Mouse (Mus musculus) thymus, adult 18-20 months (tissue): ENCODE measurements around the gene Als2cr12.
A peak's percentile ranks its signal among the peaks of the same experiment; 100 is the strongest.
"Not testable (repeated sequence)": the region's sequence is repeated elsewhere in the genome, so short reads cannot be mapped to it uniquely, and the experiment has no call there.

ENCODE experiments used
- DNase-seq, 2 experiments: peaks; one replicate each; pipeline ENCODE4 v3.0.0; 2022; ENCODE audit warnings: mixed read lengths in 2 of 2

Gene Als2cr12

DNA sequence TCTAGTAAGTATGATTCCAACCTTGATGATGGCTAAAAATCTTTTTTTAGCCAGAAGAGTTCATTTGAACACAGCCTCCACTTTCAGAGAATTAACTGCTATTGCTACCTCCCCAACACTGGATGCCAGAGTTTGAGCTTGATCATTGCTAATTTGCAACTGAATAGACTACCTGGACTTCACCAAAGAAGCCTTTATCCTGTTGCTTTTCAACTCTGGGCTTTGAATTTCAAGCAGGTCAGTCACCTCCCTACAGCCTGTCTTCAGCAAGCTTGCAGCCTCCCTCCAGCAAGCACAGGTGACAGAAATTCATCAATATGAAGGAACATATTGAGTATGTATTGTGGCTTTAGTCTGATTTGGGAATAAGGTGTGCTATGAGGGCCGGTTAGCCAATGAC, 6.4 kb downstream of the Als2cr12 start:
- no peak for DNase-seq

DNA sequence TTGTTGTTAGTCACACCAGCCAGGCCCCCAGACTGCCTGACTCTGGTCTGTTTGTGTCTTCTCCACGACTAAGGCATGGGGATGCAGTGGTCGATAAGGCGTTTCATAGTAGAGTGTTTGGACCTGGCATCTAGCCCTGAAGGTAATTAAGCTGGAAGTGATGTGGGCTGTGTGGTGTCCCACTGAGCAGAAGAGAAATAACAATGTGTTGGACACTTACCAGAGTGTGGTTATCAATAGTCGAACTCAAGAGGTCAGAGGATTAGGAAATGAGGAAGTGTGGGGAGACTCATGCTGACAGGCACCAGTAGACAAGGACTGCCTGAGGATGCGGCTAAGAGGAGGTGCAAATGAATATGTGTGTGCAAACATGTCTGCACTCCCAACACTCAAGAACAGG, 17.4 kb downstream of the Als2cr12 start:
- DNase-seq, result not testable (repeated sequence)

- DNase-seq, result no peak
Observed at GRCm38 (mm10) chr1:58677575-58677974, 18.2 kb downstream of the Als2cr12 start.

DNA sequence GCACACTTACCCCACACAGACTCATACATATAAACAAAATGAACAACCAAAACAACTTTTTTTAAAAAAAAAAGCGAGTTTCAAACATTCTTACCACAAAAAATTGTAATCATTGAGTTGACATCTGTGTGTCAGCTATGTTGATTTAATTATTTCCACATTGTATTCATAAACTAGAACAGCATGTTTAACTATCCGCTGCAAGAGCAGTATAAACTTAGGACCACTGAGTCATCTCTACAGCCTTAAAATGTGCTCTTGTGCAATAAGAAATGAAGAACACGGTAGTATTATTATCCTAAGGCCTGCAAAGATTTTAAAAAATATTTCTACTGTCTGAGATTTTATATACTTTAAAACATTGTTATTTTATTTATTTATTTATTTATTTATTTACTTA, 20.8 kb downstream of the Als2cr12 start:
- DNase-seq, result no peak

DNA sequence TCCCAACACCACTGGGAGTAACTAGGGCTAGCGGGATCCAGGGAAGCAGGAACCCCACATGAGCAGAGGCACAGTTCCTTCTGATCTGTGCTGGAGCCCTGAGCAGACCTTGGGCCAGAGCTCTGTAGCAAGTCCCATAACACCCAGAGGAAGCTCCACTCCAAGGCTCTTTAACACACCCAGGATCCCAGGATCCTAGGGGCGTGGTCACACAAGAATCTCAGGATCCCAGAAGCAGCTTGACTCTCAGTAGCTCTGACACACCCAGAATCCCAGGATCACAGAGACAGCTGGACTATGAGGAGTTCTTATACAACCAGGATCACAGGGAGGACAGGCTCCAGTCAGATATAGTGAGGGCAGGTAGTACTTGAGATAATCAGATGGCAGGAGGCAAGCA, 23.7 kb downstream of the Als2cr12 start:
- no peak for DNase-seq

DNA sequence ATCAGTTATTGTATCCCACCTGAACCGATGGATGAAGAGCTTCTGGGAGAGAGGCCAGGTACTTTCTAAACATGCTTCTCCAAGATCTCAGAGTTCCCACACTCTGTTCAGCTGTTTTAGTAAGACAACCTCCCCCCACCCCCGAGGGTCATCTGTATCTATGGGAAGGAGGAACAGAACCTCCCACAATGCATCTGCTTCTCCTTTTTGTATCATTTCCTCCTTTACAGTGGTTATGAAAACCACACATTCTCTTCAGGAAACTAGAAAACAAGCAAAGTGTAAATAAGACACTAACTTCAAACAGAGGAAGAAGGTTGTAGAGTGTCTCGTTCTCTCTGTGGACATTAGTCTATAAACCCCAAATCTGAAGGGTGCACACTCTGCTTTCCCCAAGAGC, 26.2 kb downstream of the Als2cr12 start:
- not testable (repeated sequence) for DNase-seq

- no peak for DNase-seq
Observed at GRCm38 (mm10) chr1:58668191-58668590, 27.6 kb downstream of the Als2cr12 start.

GRCm38 (mm10) chr1:58663365-58663764, 32.4 kb downstream of the Als2cr12 start:
- not testable (repeated sequence) for DNase-seq

GRCm38 (mm10) chr1:58662671-58663070, 33.1 kb downstream of the Als2cr12 start:
- not testable (repeated sequence) for DNase-seq

GRCm38 (mm10) chr1:58652480-58653403, 43.0 kb downstream of the Als2cr12 start:
- peak; percentile 50 to 57 for DNase-seq

DNA sequence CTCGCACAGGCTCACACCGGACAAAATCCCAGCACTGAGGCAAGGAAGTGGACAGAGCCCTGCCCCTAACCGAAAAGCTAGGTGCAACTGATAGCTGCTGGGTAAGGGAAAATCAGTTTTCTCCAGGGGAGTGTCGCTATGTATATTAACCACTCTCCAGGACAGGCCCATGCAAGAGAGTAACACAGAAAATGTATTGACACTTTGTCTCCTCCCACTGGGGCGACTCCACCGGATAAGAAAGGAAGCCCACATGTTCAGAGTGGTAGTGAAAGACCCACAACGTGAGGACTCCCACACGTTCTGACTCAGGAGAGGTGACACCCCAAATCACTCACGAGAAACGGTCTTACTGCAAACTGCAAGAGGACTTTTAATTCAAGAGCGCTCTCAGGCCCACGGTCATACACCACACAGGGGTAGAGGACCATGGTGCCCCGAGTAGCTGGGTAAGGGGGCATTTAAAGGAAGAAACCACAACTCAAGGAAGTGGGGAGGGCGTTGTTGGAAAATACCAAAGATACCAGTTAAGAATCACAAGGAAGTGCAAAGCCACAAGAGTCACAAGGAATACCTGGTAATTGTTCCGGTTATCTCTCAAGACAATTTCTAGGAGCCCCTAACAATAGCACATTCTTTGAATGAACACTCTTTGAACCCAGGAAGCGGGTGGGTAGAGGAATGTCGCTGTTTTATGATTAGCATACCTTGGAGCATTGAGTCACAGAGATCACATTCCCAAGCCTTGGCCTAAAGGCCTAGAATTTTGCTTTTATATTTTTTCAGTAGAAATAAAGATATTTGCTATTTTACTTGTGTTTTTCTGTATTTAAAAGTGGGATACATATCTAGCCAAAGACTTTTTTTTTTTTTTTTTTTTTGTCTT, 44.0 kb downstream of the Als2cr12 start:
- peak in 1 of 2 experiments; percentile 9 for DNase-seq

DNA sequence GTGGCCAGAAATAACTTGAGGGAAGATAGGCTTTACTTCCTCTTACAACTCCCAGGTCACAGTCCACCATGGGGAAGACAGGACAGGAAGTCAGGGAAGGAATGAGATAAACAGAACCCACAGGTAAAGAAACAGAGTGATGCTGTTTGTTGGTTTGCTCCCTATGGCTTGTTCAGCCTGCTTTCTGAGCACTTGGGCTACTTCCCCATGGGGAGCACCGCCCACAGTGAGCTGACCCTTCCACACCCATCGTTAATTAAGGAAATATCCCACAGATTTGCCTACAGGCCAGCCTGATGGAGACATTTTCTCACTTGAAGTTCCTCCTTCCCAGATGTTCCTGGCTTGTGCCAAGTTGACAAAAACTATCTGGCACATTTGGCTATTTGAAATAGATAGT, 66.9 kb downstream of the Als2cr12 start:
- DNase-seq, result not testable (repeated sequence)

- DNase-seq, result no peak
Observed at GRCm38 (mm10) chr1:58621996-58622748, 73.6 kb downstream of the Als2cr12 start.

GRCm38 (mm10) chr1:58621251-58621650, 74.5 kb downstream of the Als2cr12 start:
- no peak for DNase-seq

DNA sequence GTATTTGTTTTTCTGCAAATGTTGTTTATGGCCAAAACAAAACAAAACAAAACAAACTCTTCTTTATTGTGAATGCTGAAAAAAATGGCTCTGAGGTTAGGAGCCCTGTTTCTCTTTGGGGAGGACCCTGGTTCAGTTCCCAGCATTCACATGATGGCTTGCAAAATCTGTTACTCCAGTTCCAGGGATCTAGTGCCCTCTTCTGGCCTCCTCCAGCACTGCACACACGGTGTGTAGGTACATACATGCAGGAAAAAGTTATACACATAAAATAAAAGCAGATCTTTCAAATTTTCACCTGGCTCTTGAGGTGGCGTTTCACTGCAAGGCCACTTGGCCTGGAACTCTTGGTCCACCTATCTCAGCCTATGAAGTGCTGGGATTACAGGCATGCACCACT, 77.0 kb downstream of the Als2cr12 start:
- no peak for DNase-seq

GRCm38 (mm10) chr1:58617978-58618668, 77.7 kb downstream of the Als2cr12 start:
- DNase-seq, result no peak

DNA sequence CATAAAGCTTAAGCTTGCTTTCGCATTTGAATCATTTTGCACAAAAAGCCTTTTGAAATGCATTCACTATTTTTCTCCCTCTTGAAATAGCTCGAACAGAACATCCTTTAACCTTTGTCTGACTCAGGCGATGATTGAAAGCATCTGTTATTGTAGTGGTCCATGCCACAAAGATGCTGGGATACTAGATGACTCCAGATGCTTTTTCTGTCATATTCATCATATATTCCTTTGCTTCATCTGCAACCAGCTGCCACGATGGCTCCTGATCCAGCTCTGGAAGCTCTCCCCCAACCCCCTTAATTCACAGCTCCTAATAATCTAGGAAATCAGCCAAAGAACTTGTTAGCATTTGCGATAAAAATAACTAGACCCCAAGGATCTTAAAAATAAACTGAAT, 78.7 kb downstream of the Als2cr12 start:
- no peak for DNase-seq

- DNase-seq, result no peak
Observed at GRCm38 (mm10) chr1:58616176-58616575, 79.6 kb downstream of the Als2cr12 start.

GRCm38 (mm10) chr1:58615146-58615545, 80.6 kb downstream of the Als2cr12 start:
- no peak for DNase-seq

- no peak for DNase-seq
Observed at GRCm38 (mm10) chr1:58614424-58614823, 81.4 kb downstream of the Als2cr12 start.

- no peak for DNase-seq
Observed at GRCm38 (mm10) chr1:58613786-58614185, 82.0 kb downstream of the Als2cr12 start.

DNA sequence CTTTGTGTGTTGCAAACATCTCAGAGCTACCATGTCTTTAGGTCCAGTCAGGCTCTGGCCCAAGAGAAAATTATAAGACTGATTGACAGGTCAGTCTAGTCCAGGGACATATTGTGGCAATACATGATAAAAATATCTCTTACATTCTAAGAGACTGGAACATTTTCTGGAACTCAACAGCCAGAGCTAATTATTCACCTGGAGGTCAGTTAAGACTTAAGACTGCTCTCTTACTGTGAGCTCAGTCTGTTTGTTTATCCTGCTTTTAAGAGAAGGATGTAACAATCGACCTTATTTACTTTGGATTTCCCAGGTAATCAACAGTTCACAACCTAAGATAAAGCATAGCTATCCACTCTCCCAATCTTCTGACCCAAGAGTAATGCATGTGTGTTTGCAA, 85.2 kb downstream of the Als2cr12 start:
- no peak for DNase-seq
